Mouse (Mus musculus): ENCODE measurements around the gene Vstm2a. TPM values are rescaled to one million over a fixed set of nuclear protein-coding genes. Genes with fewer than 3 reads are reported as not detected.

Gene Vstm2a
- under 1 TPM in 1 of 2 experiments, not detected in 1; 0.20 TPM for total RNA-seq (2021)
- long read RNA-seq, experiment 1 = 0 reads
- long read RNA-seq, experiment 2 = 0 reads

- peak; percentile 9 to 17 for DNase-seq
Measured at GRCm38 (mm10) chr11:16257473-16257921, at the start of gene Vstm2a. Gene Vstm2a, plus strand, starts transcription at chr11:16257724.

- no peak for DNase-seq
Measured at GRCm38 (mm10) chr11:16257011-16257410, 513 bp upstream of the Vstm2a start.

GRCm38 (mm10) chr11:16258300-16258699 is 776 bp downstream of the Vstm2a start:
- no peak for DNase-seq

GRCm38 (mm10) chr11:16259876-16260275 is 2.4 kb downstream of the Vstm2a start:
- DNase-seq = no peak

- peak; percentile 56 to 58 for DNase-seq
Measured at GRCm38 (mm10) chr11:16260764-16261578, 3.4 kb downstream of the Vstm2a start.

- no peak for DNase-seq
Measured at GRCm38 (mm10) chr11:16268396-16268795, 10.9 kb downstream of the Vstm2a start.

- no peak for DNase-seq
Measured at GRCm38 (mm10) chr11:16290381-16290780, 32.9 kb downstream of the Vstm2a start.

GRCm38 (mm10) chr11:16292960-16293359 is 35.4 kb downstream of the Vstm2a start:
- DNase-seq = no peak

GRCm38 (mm10) chr11:16296521-16296920 is 39.0 kb downstream of the Vstm2a start:
- DNase-seq = no peak

- no peak for DNase-seq
Measured at GRCm38 (mm10) chr11:16299492-16299891, 42.0 kb downstream of the Vstm2a start.

GRCm38 (mm10) chr11:16299960-16300359 is 42.4 kb downstream of the Vstm2a start:
- DNase-seq = no peak

GRCm38 (mm10) chr11:16300709-16301108 is 43.2 kb downstream of the Vstm2a start:
- no peak for DNase-seq

GRCm38 (mm10) chr11:16315097-16315496 is 57.6 kb downstream of the Vstm2a start:
- DNase-seq = no peak

GRCm38 (mm10) chr11:16345179-16345578 is 87.7 kb downstream of the Vstm2a start:
- no peak for DNase-seq

GRCm38 (mm10) chr11:16345676-16346075 is 88.2 kb downstream of the Vstm2a start:
- no peak for DNase-seq

GRCm38 (mm10) chr11:16351915-16352314 is 94.4 kb downstream of the Vstm2a start:
- no peak for DNase-seq

GRCm38 (mm10) chr11:16354356-16354755 is 96.8 kb downstream of the Vstm2a start:
- DNase-seq = no peak

GRCm38 (mm10) chr11:16366852-16367587 is 109.5 kb downstream of the Vstm2a start:
- no peak for DNase-seq

GRCm38 (mm10) chr11:16403627-16404026 is 146.1 kb downstream of the Vstm2a start:
- peak; percentile 5 to 17 for DNase-seq

- DNase-seq = no peak
Measured at GRCm38 (mm10) chr11:16411736-16412135, 154.2 kb downstream of the Vstm2a start.

- peak; percentile 15 to 54 for DNase-seq
Measured at GRCm38 (mm10) chr11:16412609-16413008, 155.1 kb downstream of the Vstm2a start.

GRCm38 (mm10) chr11:16413077-16413644 is 155.6 kb downstream of the Vstm2a start:
- DNase-seq = no peak
